Mouse (Mus musculus): ENCODE measurements around the gene Slc35e4.

- TF ChIP-seq CTCF (IDR thresholded peaks at IDR 0.05; ENCODE audit: insufficient read depth, low read depth, low read length) (no peak), POLR2A (IDR thresholded peaks at IDR 0.05; ENCODE audit: insufficient read depth, low read depth, low read length) (no peak)
These were observed 9.8 kb downstream of the Slc35e4 start for GRCm38 (mm10) chr11:3904673-3905072.
